Mouse (Mus musculus) neural tube, embryonic 14.5 days (tissue): ENCODE measurements around the gene Nedd8. TPM values are rescaled to one million over a fixed set of nuclear protein-coding genes. Genes with fewer than 3 reads are reported as not detected.

Source experiments
- ATAC-seq: fragments of 200-750 bp; cut with Nextera tagmentation; 2 replicates; pipeline ENCODE4 v1.8.0; 2017; ENCODE audit warnings: low read depth, mild to moderate bottlenecking, moderate TSS enrichment, moderate library complexity
- H3K27ac ChIP-seq: fragments of 300-500 bp; sonication (generic); 2 replicates; pipeline ENCODE4 v1.5.1; 2014; ENCODE audit warnings: low read depth, mild to moderate bottlenecking, control low read depth, low read length, moderate library complexity, mixed read lengths
- H3K27me3 ChIP-seq: fragments of 300-500 bp; sonication (generic); 2 replicates; pipeline ENCODE4 v1.6.1; 2014; ENCODE audit warnings: low read length; ENCODE audit not compliant: control insufficient read depth, insufficient read depth
- H3K36me3 ChIP-seq: fragments of 300-500 bp; sonication (generic); 2 replicates; pipeline ENCODE4 v1.6.1; 2014; ENCODE audit warnings: low read length, mixed read lengths; ENCODE audit not compliant: control insufficient read depth, insufficient read depth
- H3K4me1 ChIP-seq: fragments of 300-500 bp; sonication (generic); 2 replicates; pipeline ENCODE4 v1.6.1; 2014; ENCODE audit warnings: low read length; ENCODE audit not compliant: control insufficient read depth, insufficient read depth
- H3K4me2 ChIP-seq: fragments of 300-500 bp; sonication (generic); 2 replicates; pipeline ENCODE4 v1.6.1; 2014; ENCODE audit warnings: mild to moderate bottlenecking, low read depth, low read length, control low read depth
- H3K4me3 ChIP-seq: fragments of 300-500 bp; sonication (generic); 2 replicates; pipeline ENCODE4 v1.5.1; 2014; ENCODE audit warnings: low read depth, low read length, control low read depth, mixed read lengths
- H3K9ac ChIP-seq: fragments of 300-500 bp; sonication (generic); replicated peaks from 2 replicates; pipeline ENCODE4 v1.6.1; 2014; ENCODE audit warnings: low read depth, mild to moderate bottlenecking, control low read depth, low read length, mixed read lengths
- H3K9me3 ChIP-seq: fragments of 300-500 bp; sonication (generic); 2 replicates; pipeline ENCODE4 v1.6.1; 2016; ENCODE audit warnings: low read length; ENCODE audit not compliant: control insufficient read depth
- WGBS: fragments of 180-500 bp; shearing (Covaris S2); extraction: QIAGEN DNeasy Blood & Tissue Kit; methylation state at CpG from one replicate; pipeline ENCODE4 v1.1.7; 2014; 5-methylcytosine and 5-hydroxymethylcytosine counted together
- polyA plus RNA-seq: library from polyadenylated mRNA; unstranded; fragments of >200 nt; fragmentation: Nextera tagmentation; extraction: Ambion mirVana; gene quantifications from 2 replicates; pipeline ENCODE4 v1.2.1, GENCODE M21; 2014

Nedd8 gene
- polyA plus RNA-seq, result 550 and 603 TPM in 2 replicates

DNA sequence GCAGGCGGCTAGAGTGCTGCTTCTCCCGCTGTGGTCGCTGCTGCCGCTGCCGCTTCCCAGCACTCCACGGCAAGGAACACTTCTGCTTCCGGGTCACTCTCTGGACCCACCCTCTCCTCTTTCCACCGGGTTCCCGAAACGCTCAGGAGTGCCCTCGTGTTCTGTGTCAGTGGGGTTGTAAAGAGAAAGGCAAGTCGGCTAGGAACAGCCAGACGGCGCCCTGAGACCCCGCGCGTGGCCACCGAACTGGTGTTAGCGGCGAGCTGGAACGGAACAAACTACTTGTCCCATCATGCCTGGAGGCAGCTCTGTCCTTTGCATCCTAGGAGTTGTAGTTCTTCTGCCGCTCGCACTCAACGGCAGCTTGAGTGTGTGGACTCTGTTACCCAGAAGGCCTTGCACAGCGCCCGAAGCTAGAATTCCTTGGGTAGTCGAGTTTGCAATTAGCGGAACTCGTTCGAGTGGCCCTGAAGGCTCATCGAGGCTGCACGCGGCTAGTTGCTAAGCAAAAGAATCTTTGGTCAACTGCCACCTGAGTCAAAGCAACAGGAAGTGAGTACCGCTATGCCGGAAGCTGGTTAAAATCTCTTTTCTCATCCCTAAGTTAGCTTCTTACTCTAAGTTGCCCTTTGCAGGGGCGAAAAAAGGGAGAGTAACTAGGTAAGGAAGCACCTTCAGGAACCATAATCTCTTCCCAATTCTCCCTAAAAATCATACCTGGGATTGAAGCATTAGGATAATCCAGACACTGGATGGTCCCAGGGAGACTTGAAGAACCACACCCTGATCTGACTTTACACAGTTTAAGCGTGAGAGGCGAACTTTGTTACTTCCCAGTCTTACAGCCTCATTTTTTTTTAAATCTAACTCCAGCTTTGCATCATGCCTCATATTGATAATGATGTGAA lies at the start of gene Nedd8, which contains the start of gene Gmpr2:
Gene Nedd8, minus strand, starts transcription at position 292 of the 908 bp plus-strand sequence.
Gene Gmpr2, plus strand, starts transcription at position 109 of the 908 bp plus-strand sequence.
- Histone ChIP-seq H3K36me3 (peaks cover 10% of the 10 kb centered on the region), H3K4me1 (peaks cover 12% of the 10 kb centered on the region), H3K27me3 (no peaks in the 10 kb centered on the region), H3K27ac (peak within 1 kb of the TSS; percentile 83), H3K4me3 (peak within 1 kb of the TSS; percentile 67), H3K4me2 (peak within 1 kb of the TSS; percentile 57), H3K9me3 (no peaks in the 10 kb centered on the region), H3K9ac (peak within 1 kb of the TSS; percentile 59)
- under 1% methylated on average over 38 of the region's 38 CpGs for WGBS
- ATAC-seq, result peak; percentile 98

DNA sequence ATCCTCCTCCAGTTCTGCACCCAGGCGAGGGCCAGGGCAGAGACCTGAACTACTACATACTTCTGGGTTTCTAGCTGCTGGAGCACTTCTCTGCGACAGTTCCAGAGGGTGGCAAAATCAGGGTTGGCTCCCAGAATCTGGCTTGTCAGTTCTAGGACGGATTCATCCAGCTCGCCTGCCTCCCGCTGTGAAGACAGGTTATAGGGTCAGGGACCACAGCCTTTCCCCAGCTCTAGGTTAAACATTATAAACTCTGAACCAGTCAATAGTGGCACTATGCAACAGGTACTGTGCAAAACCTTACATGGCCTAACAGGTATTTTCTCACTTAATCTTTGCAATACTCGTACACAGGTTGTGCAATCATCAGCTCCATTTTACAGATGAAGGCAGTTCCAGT lies 49.2 kb upstream of the Nedd8 start:
- Histone ChIP-seq H3K27me3 (no peaks in the 10 kb centered on the region), H3K4me3 (peak overlapping the region; percentile 70), H3K9ac (peak overlapping the region; percentile 68), H3K4me1 (0 out of 2 replicates have a peak, but pooled peaks cover 4% of the 10 kb centered on the region), H3K9me3 (no peaks in the 10 kb centered on the region), H3K27ac (no peak overlapping the region), H3K4me2 (peak overlapping the region; percentile 46), H3K36me3 (peaks cover 25% of the 10 kb centered on the region)
- 80% methylated on average over 6 of the region's 6 CpGs for WGBS
- ATAC-seq, result no peak

- no peaks in the 10 kb centered on the region for H3K9me3 ChIP-seq
- no peak overlapping the region for H3K27ac ChIP-seq
- H3K4me3 ChIP-seq, result no peak overlapping the region
- peaks cover 25% of the 10 kb centered on the region for H3K36me3 ChIP-seq
- H3K9ac ChIP-seq, result no peak overlapping the region
- WGBS, result 91% methylated on average over 12 of the region's 12 CpGs
- H3K4me2 ChIP-seq, result no peak overlapping the region
- ATAC-seq, result no peak
- H3K4me1 ChIP-seq, result 0 out of 2 replicates have a peak, but pooled peaks cover 4% of the 10 kb centered on the region
- H3K27me3 ChIP-seq, result no peaks in the 10 kb centered on the region
These were observed 48.7 kb upstream of the Nedd8 start for GRCm38 (mm10) chr14:55720666-55721065.

- Histone ChIP-seq H3K4me2 (no peak overlapping the region), H3K9ac (no peak overlapping the region), H3K4me1 (0 out of 2 replicates have a peak, but pooled peaks cover 4% of the 10 kb centered on the region), H3K9me3 (no peaks in the 10 kb centered on the region), H3K36me3 (peaks cover 25% of the 10 kb centered on the region), H3K4me3 (no peak overlapping the region), H3K27me3 (no peaks in the 10 kb centered on the region), H3K27ac (no peak overlapping the region)
- ATAC-seq, result no peak
- 87% methylated on average over 6 of the region's 6 CpGs for WGBS
These were observed 47.8 kb upstream of the Nedd8 start for GRCm38 (mm10) chr14:55719737-55720136.

DNA sequence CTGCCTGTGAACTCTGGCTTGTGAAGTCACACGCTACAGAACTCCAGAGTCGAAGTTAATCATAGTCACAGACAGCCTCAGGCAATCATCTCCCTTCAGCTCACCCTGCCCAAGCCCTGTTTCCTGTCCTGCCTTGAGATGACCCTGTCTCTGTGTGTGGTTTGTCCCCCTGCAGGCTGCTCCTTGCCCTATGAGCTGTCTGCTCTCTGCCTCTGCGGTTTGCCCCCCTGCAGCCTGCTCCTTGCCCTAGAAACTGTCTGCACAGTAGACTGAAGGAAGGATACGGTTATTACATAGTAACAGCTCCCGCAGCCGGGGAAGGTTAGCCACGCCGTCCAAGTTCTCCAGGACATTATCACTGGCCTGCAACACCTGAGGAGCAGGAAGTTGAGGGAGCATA lies 45.0 kb upstream of the Nedd8 start:
- Histone ChIP-seq H3K9ac (no peak overlapping the region), H3K4me3 (no peak overlapping the region), H3K27me3 (0 out of 2 replicates have a peak, but pooled peaks cover 4% of the 10 kb centered on the region), H3K36me3 (peaks cover 25% of the 10 kb centered on the region), H3K9me3 (no peaks in the 10 kb centered on the region), H3K4me1 (0 out of 2 replicates have a peak, but pooled peaks cover 4% of the 10 kb centered on the region), H3K27ac (no peak overlapping the region), H3K4me2 (no peak overlapping the region)
- WGBS, result 87% methylated on average over 8 of the region's 8 CpGs
- no peak for ATAC-seq

DNA sequence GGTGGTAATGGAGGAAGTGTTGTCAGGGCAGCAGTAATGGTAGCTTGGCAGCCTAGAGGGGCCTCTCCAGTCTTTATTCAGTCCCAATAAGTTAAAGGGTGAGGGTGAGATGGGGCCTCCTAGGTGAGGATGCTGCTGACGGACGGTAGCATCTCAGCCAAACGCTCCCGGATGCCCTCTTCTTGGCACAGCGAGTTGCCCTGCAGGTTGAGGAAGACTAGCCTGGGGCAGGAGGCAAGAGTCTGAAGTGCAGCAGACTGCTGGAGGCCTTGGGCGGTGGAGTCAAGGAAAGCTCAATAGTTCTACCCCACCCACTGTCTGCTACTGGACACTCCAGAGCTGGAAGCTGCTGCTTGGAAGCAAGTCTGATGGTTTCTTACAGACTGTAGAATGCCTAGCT lies 44.3 kb upstream of the Nedd8 start:
- Histone ChIP-seq H3K4me1 (0 out of 2 replicates have a peak, but pooled peaks cover 2% of the 10 kb centered on the region), H3K27ac (no peak overlapping the region), H3K4me3 (no peak overlapping the region), H3K36me3 (peaks cover 25% of the 10 kb centered on the region), H3K9ac (no peak overlapping the region), H3K9me3 (no peaks in the 10 kb centered on the region), H3K27me3 (0 out of 2 replicates have a peak, but pooled peaks cover 4% of the 10 kb centered on the region), H3K4me2 (no peak overlapping the region)
- no peak for ATAC-seq
- 87% methylated on average over 6 of the region's 6 CpGs for WGBS

DNA sequence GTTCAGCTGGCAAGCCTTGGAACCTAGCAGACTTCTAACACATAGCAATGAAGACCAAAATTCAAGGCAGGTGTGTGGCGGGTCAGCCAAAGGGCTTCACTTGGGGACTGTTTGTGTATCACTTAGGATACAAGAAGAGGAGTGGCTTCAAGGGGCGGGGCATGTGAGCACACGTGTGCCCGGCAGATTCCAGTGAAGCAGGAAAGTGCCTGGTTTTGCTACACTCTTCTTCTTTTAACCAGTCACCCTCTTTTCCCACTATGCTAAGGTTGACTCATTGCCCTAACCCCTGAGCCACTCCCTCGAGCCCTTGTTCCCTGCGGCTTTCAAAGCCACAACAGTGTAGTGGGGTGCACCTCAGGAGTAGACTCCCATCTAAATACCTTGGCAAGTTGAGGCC lies 43.0 kb upstream of the Nedd8 start:
- no peak for ATAC-seq
- H3K4me1 ChIP-seq, result no peaks in the 10 kb centered on the region

GRCm38 (mm10) chr14:55713729-55714122 lies 41.8 kb upstream of the Nedd8 start, which contains the start of gene Tgm1:
Gene Tgm1 (minus strand): TSS chr14:55713926.
- H3K9ac ChIP-seq, result no peak within 1 kb of the TSS
- no peak within 1 kb of the TSS for H3K4me2 ChIP-seq
- no peaks in the 10 kb centered on the region for H3K9me3 ChIP-seq
- 0 out of 2 replicates have a peak, but pooled peaks cover 4% of the 10 kb centered on the region for H3K27me3 ChIP-seq
- peaks cover 18% of the 10 kb centered on the region for H3K36me3 ChIP-seq
- no peak within 1 kb of the TSS for H3K27ac ChIP-seq
- no peaks in the 10 kb centered on the region for H3K4me1 ChIP-seq
- no peak within 1 kb of the TSS for H3K4me3 ChIP-seq
- WGBS, result 27% methylated on average over 4 of the region's 4 CpGs
- no peak for ATAC-seq

More for the DNA sequence above, 43.0 kb upstream of the Nedd8 start:
- Histone ChIP-seq H3K27ac (no peak overlapping the region), H3K36me3 (peaks cover 21% of the 10 kb centered on the region), H3K9ac (no peak overlapping the region), H3K4me2 (no peak overlapping the region), H3K9me3 (no peaks in the 10 kb centered on the region), H3K27me3 (0 out of 2 replicates have a peak, but pooled peaks cover 4% of the 10 kb centered on the region), H3K4me3 (no peak overlapping the region)
- WGBS, result 52% methylated on average over 6 of the region's 6 CpGs
